Mouse (Mus musculus): ENCODE measurements around the gene Hist1h3a. TPM values are rescaled to one million over a fixed set of nuclear protein-coding genes. Genes with fewer than 3 reads are reported as not detected.
"Not testable (repeated sequence)": the region's sequence is repeated elsewhere in the genome, so short reads cannot be mapped to it uniquely, and the experiment has no call there.

The Hist1h3a gene
- total RNA-seq, 4 experiments from 2014 or later = 1.8 to 10.0 (median 6.6) TPM

GRCm38 (mm10) chr13:23743215-23743614, 19.0 kb downstream of the Hist1h3a start:
- DNase-seq (ENCODE audit: low spot score) = no peak

GRCm38 (mm10) chr13:23742007-23742406, 20.2 kb downstream of the Hist1h3a start:
- no peak for DNase-seq (ENCODE audit: low spot score)

GRCm38 (mm10) chr13:23740910-23741309, 21.3 kb downstream of the Hist1h3a start:
- DNase-seq (ENCODE audit: low spot score) = no peak

GRCm38 (mm10) chr13:23740256-23740840, 21.8 kb downstream of the Hist1h3a start:
- no peak for DNase-seq (ENCODE audit: low spot score)

- no peak for DNase-seq (ENCODE audit: low spot score)
Observed at GRCm38 (mm10) chr13:23739922-23740252, 22.3 kb downstream of the Hist1h3a start.

- DNase-seq (ENCODE audit: low spot score) = peak; percentile 98
Observed at GRCm38 (mm10) chr13:23739069-23739921, 22.9 kb downstream of the Hist1h3a start.

GRCm38 (mm10) chr13:23738677-23739068, 23.5 kb downstream of the Hist1h3a start, which contains the start of gene Hist1h1c:
Hist1h1c (plus strand) TSS chr13:23738808.
- peak; percentile 89 for DNase-seq (ENCODE audit: low spot score)

GRCm38 (mm10) chr13:23738041-23738440, 24.1 kb downstream of the Hist1h3a start:
- DNase-seq (ENCODE audit: low spot score) = no peak

GRCm38 (mm10) chr13:23737091-23737490, 25.1 kb downstream of the Hist1h3a start:
- DNase-seq (ENCODE audit: low spot score) = no peak

GRCm38 (mm10) chr13:23732156-23732804, 29.9 kb downstream of the Hist1h3a start:
- DNase-seq (ENCODE audit: low spot score) = peak; percentile 54

- no peak for DNase-seq (ENCODE audit: low spot score)
Observed at GRCm38 (mm10) chr13:23730479-23730878, 31.7 kb downstream of the Hist1h3a start.

- no peak for DNase-seq (ENCODE audit: low spot score)
Observed at GRCm38 (mm10) chr13:23729706-23730105, 32.5 kb downstream of the Hist1h3a start.

- DNase-seq (ENCODE audit: low spot score) = no peak
Observed at GRCm38 (mm10) chr13:23729192-23729525, 33.0 kb downstream of the Hist1h3a start.

GRCm38 (mm10) chr13:23728472-23729191, 33.6 kb downstream of the Hist1h3a start:
- DNase-seq (ENCODE audit: low spot score) = no peak

GRCm38 (mm10) chr13:23725213-23725612, 37.0 kb downstream of the Hist1h3a start:
- DNase-seq (ENCODE audit: low spot score) = no peak

GRCm38 (mm10) chr13:23724239-23724638, 37.9 kb downstream of the Hist1h3a start:
- DNase-seq (ENCODE audit: low spot score) = no peak

- not testable (repeated sequence) for DNase-seq (ENCODE audit: low spot score)
Observed at GRCm38 (mm10) chr13:23717593-23718245, 44.5 kb downstream of the Hist1h3a start.

GRCm38 (mm10) chr13:23717176-23717575, 45.0 kb downstream of the Hist1h3a start:
- no peak for DNase-seq (ENCODE audit: low spot score)

GRCm38 (mm10) chr13:23716261-23717042, 45.7 kb downstream of the Hist1h3a start:
- peak; percentile 46 for DNase-seq (ENCODE audit: low spot score)
